ENCODE assay signal across 8 mouse cellular contexts in genomic region chr5:143625497-143625896, GRCm38 (mm10). TPM values are rescaled to one million over a fixed set of nuclear protein-coding genes. Genes with fewer than 3 reads are reported as not detected.
A peak's percentile ranks its signal among the peaks of the same experiment; 100 is the strongest.
DNase-seq lines count a peak whose midpoint lies in the region; ATAC-seq and TF ChIP-seq lines count a peak whose summit lies in the region.

No protein-coding gene starts in this region.

- peak overlapping the region; percentile 43 for H3K4me2 ChIP-seq in intestine, postnatal 0 days (replicated peaks; ENCODE audit: low read depth)

- peak; percentile 84 for DNase-seq in adrenal gland, adult 2 months
- DNase-seq in adrenal gland, postnatal 4 days (ENCODE audit: low spot score in 2 of 2) = no peak
- DNase-seq in embryonic facial prominence, embryonic 10.5 days (ENCODE audit: low spot score) = no peak
- peak; percentile 73 for DNase-seq in lung, postnatal 10 days
- DNase-seq in layer of hippocampus, postnatal 25 days (ENCODE audit: extremely low spot score in 1 of 2, low spot score in 1 of 2) = no peak
- DNase-seq in left cerebral cortex, postnatal 36 days (ENCODE audit: low spot score in 2 of 2) = no peak

- H3K9ac ChIP-seq in intestine, postnatal 0 days (ENCODE audit: low read depth, low read length) = no peak overlapping the region

- H3K4me1 ChIP-seq in embryonic facial prominence, embryonic 10.5 days = peaks cover 55% of the 10 kb centered on the region
- H3K4me1 ChIP-seq in intestine, postnatal 0 days (replicated peaks; ENCODE audit: control insufficient read depth, insufficient read depth, low read length) = peaks cover 23% of the 10 kb centered on the region

- 0 out of 2 replicates have a peak, but pooled peaks cover 9% of the 10 kb centered on the region for H3K36me3 ChIP-seq in embryonic facial prominence, embryonic 10.5 days (replicated peaks)
- 0 out of 2 replicates have a peak, but pooled peaks cover 3% of the 10 kb centered on the region for H3K36me3 ChIP-seq in intestine, postnatal 0 days (ENCODE audit: control insufficient read depth, insufficient read depth)

- no peak for TF ChIP-seq CTCF in intestine, postnatal 0 days (IDR thresholded peaks at IDR 0.05; ENCODE audit: low read depth)

- H3K27ac ChIP-seq in embryonic facial prominence, embryonic 10.5 days (replicated peaks) = peak overlapping the region; percentile 42
- no peak overlapping the region for H3K27ac ChIP-seq in intestine, postnatal 0 days (ENCODE audit: low read depth, low read length)

- ATAC-seq in intestine, postnatal 0 days = peak; percentile 31; the same call in 1 of the 2 replicates
- no peak for ATAC-seq in monocyte, adult 5-6 weeks (replicated peaks; ENCODE audit: insufficient number of reproducible peaks, low FRiP score, low TSS enrichment, poor library complexity, severe bottlenecking)

- no peaks in the 10 kb centered on the region; the same call in 1 of the 2 replicates for H3K27me3 ChIP-seq in embryonic facial prominence, embryonic 10.5 days (replicated peaks; ENCODE audit: low read depth, poor library complexity, severe bottlenecking)
- H3K27me3 ChIP-seq in intestine, postnatal 0 days (replicated peaks; ENCODE audit: control insufficient read depth, insufficient read depth, low read length) = no peaks in the 10 kb centered on the region

- 69% methylated on average over 12 of the region's 12 CpGs for WGBS in embryonic facial prominence, embryonic 10.5 days
- 55% methylated on average over 12 of the region's 12 CpGs for WGBS in intestine, postnatal 0 days

- intact Hi-C loops in left cerebral cortex, postnatal 36 days (cut with DNase I) = no loop called here

- peak overlapping the region; percentile 29; the same call in 1 of the 2 replicates for H3K4me3 ChIP-seq in embryonic facial prominence, embryonic 10.5 days
- no peak overlapping the region for H3K4me3 ChIP-seq in intestine, postnatal 0 days (ENCODE audit: low read depth, low read length)

- H3K9me3 ChIP-seq in embryonic facial prominence, embryonic 10.5 days = peaks cover 3% of the 10 kb centered on the region; the same call in 1 of the 2 replicates
- H3K9me3 ChIP-seq in intestine, postnatal 0 days (ENCODE audit: control insufficient read depth) = no peaks in the 10 kb centered on the region

RNA-seq across cellular contexts. Expression of gene Cyth3, which starts 3.2 kb away (rescaled TPM):
- 100 to 1,000 TPM; 119 to 164 TPM for total RNA-seq in adrenal gland, adult 2 months (2021)
- polyA plus RNA-seq in adrenal gland, adult 2 months (2012; rRNA removed) = 61.7 and 78.7 TPM in 2 replicates
- 100 to 1,000 TPM; 195 to 200 TPM for total RNA-seq in adrenal gland, postnatal 4 days (2021)
- 40.4 and 48.1 TPM in 2 replicates for polyA plus RNA-seq in embryonic facial prominence, embryonic 10.5 days (2016; fragmentation: Nextera tagmentation; extraction: Ambion mirVana)
- 21.1 and 22.6 TPM in 2 replicates for polyA plus RNA-seq in intestine, postnatal 0 days (2015; fragmentation: Nextera tagmentation; extraction: Ambion mirVana)
- 129 to 134 TPM (median 132 TPM) in 3 replicates for total RNA-seq in monocyte, adult 5-6 weeks (2017)
- 10 to 100 TPM; 40.8 to 49.8 TPM for total RNA-seq in layer of hippocampus, postnatal 25 days (2021)
- total RNA-seq in left cerebral cortex, postnatal 36 days (2021) = 10 to 100 TPM; 37.4 to 39.6 TPM

Comparison
In these comparisons a context has a peak if more than half of its experiments do, and no peak if none do; other contexts are left out.
1. DNase-seq: peak in adrenal gland, adult 2 months (single experiment) and lung, postnatal 10 days (single experiment); none in adrenal gland, postnatal 4 days (0 of 2), embryonic facial prominence, embryonic 10.5 days (single experiment), layer of hippocampus, postnatal 25 days (0 of 2) and left cerebral cortex, postnatal 36 days (0 of 2).